Mouse (Mus musculus): ENCODE measurements around the gene Rgs21. TPM values are rescaled to one million over a fixed set of nuclear protein-coding genes. Genes with fewer than 3 reads are reported as not detected.

Gene Rgs21
- not detected in 2 replicates for total RNA-seq (2017)

DNA sequence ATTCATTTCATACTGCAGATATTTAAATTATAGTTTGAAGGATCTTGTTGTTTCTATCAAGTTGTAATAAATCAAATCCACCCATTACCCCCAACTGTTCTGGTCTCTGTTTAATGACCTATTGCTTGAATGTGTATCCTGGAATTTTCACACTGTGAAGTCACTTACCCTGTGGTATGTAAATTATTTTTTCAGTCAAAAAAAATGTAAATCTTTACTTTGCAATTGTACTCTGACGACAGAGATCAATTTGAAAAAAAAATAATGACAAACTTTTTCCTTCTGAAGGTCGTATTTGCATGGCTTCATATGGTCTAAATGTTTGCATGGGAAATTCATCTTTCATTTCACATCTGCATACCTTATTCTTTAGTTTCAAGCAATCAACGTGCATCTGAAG lies at the start of gene Rgs21:
Gene Rgs21 (minus strand): TSS at position 101 of the 400 bp plus-strand sequence.
- no peak for ATAC-seq (replicated peaks in 1 of 2; ENCODE audit: insufficient read depth in 1 of 2, low FRiP score in 2 of 2, low TSS enrichment in 1 of 2, low read depth in 1 of 2, poor library complexity in 2 of 2, severe bottlenecking in 2 of 2)

DNA sequence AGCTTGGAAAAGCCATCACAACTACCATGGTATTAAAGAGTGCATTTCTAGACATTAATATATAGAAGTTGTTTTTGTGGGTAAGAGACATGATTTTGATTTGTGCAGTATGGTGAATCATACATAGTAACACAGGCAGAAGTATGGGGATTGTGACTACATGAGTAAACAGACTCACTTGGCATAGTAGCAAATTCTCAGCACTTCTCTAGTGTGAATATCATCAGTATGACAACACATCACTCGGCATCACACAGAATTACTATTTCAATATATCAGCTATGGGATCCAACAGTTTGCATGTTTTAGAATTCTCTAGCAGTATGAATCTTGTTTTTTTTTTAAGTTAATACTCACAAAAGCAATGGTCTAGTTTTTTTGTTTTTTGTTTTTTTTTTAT lies 36.6 kb upstream of the Rgs21 start:
- ATAC-seq (replicated peaks in 1 of 2; ENCODE audit: insufficient read depth in 1 of 2, low FRiP score in 2 of 2, low TSS enrichment in 1 of 2, low read depth in 1 of 2, poor library complexity in 2 of 2, severe bottlenecking in 2 of 2) = no peak

GRCm38 (mm10) chr1:144602987-144603386 lies 35.5 kb upstream of the Rgs21 start:
- ATAC-seq (replicated peaks in 1 of 2; ENCODE audit: insufficient read depth in 1 of 2, low FRiP score in 2 of 2, low TSS enrichment in 1 of 2, low read depth in 1 of 2, poor library complexity in 2 of 2, severe bottlenecking in 2 of 2) = no peak

DNA sequence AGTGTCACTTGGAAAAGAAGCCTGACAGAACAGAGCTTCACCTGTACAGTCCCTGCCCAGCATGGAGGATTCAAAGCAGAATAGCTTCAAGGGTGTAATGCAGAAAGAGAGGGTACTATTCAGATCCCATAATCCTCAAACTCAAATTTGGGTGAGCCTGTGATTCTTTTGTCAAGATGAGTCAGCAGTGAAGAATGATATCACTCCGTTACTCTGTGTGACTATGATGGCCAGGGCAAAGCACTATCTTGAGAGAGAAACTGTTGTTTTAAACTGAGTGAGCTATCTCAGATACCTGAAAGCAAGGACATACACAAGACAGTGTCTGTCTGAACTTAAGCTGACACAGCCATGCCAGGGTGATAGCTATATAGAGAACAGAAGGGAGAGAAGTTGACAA lies 11.9 kb upstream of the Rgs21 start:
- ATAC-seq (replicated peaks in 1 of 2; ENCODE audit: insufficient read depth in 1 of 2, low FRiP score in 2 of 2, low TSS enrichment in 1 of 2, low read depth in 1 of 2, poor library complexity in 2 of 2, severe bottlenecking in 2 of 2) = no peak

DNA sequence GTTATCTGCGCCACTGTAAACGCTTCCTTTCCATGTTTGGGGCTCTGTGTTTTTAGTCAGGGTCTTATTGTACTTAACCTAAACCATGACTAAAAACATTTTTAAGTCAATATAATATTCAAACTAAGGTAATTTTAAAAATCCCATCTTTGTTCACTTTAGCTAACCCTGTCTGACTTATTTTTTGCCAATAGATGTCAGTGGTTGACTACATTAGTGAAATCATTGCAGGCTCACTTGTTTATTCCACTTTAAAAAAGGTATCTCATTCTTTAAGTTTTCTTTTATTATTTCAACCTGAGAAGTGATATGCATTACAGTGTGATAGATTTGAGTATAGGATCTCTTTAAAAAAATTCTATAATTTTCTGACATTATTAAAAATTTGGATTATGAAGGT lies 5.5 kb upstream of the Rgs21 start:
- ATAC-seq (replicated peaks in 1 of 2; ENCODE audit: insufficient read depth in 1 of 2, low FRiP score in 2 of 2, low TSS enrichment in 1 of 2, low read depth in 1 of 2, poor library complexity in 2 of 2, severe bottlenecking in 2 of 2) = no peak

DNA sequence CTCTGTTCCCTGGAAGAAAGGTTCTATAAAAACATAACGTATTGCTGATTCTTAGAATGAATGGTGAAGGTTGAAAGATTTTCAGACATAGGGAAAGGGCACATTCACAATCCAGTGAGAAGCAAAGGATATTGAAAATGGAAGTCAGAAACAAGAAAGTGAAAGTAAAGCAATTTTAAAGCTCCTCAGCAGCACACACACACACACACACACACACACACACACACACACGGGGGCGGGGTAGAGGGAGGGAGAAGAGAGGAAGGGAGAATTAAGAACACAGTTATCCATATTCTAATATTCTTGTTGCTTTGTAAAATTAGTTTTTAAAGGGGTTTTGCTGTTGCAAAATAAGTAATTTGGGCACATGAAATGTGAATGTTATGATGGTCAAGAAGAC lies 2.4 kb upstream of the Rgs21 start:
- ATAC-seq (replicated peaks in 1 of 2; ENCODE audit: insufficient read depth in 1 of 2, low FRiP score in 2 of 2, low TSS enrichment in 1 of 2, low read depth in 1 of 2, poor library complexity in 2 of 2, severe bottlenecking in 2 of 2) = 0 out of 4 replicates have a peak, but pooled peaks of 1 of the 2 experiments have one; percentile 27

DNA sequence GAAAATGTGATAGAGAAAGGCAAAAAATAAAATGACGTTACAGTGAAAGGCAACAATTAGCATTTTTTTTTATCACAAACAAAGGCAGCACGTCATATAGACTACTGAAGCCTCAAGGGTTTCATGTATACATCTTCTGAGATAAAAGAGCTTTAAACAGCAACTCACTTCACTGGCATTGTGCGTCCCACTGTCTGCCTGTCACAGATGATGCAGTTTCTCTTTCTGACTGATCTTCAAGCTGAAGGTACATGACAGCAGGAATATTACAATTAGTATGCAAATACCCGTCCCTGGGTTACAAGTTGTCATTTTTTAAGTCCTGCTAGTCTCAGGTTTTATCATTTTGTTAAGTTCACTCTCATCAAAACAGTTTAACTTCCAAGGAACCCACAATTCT lies 22.3 kb downstream of the Rgs21 start:
- no peak for ATAC-seq (replicated peaks in 1 of 2; ENCODE audit: insufficient read depth in 1 of 2, low FRiP score in 2 of 2, low TSS enrichment in 1 of 2, low read depth in 1 of 2, poor library complexity in 2 of 2, severe bottlenecking in 2 of 2)

- ATAC-seq (replicated peaks in 1 of 2; ENCODE audit: insufficient read depth in 1 of 2, low FRiP score in 2 of 2, low TSS enrichment in 1 of 2, low read depth in 1 of 2, poor library complexity in 2 of 2, severe bottlenecking in 2 of 2) = no peak
These were observed 22.9 kb downstream of the Rgs21 start for GRCm38 (mm10) chr1:144544497-144544961.

DNA sequence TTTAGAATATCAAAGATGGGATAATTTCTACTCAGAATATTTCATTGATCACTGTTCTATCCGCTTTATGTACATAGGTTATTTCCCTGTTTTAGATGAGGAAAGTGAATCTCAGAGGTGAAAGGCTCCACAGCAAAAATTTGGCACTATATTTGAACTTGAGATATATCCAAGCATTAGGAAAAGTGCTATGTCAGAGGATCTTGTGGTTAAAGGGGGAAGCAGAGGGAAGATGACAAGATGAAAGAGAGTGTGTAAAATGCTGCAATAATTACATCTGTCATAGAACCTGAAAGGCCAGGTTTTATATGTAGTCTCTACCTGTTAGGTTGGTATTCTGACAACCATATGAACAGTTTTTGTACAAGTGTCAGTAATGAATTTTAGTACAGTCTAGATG lies 35.7 kb downstream of the Rgs21 start:
- ATAC-seq (replicated peaks in 1 of 2; ENCODE audit: insufficient read depth in 1 of 2, low FRiP score in 2 of 2, low TSS enrichment in 1 of 2, low read depth in 1 of 2, poor library complexity in 2 of 2, severe bottlenecking in 2 of 2) = no peak

DNA sequence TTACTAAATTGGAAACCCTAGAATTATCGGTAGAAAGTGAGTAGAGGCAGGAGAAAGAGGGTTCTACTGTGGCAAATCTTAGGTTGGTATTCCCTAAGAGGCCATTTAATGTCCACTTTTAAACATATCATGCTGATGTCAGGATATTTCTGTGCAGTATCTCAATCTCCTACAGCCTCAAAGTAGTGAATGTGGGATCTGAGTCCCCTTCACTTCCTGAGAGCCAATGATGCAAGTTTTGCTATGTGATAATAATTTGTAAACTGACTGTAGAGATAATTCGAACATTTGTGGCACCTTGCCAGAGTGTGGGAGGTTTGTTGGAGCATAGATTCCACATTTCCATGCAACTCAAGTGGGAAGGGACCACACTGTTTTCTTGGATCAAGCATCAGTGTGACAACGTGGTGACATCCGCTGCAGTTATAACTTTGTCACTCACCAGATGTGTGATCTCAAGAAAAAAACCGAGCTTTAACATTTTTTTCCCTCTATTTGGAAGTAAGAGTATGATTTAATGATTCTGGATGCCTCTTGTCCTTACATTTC lies 49.5 kb downstream of the Rgs21 start:
- ATAC-seq (replicated peaks in 1 of 2; ENCODE audit: insufficient read depth in 1 of 2, low FRiP score in 2 of 2, low TSS enrichment in 1 of 2, low read depth in 1 of 2, poor library complexity in 2 of 2, severe bottlenecking in 2 of 2) = no peak

DNA sequence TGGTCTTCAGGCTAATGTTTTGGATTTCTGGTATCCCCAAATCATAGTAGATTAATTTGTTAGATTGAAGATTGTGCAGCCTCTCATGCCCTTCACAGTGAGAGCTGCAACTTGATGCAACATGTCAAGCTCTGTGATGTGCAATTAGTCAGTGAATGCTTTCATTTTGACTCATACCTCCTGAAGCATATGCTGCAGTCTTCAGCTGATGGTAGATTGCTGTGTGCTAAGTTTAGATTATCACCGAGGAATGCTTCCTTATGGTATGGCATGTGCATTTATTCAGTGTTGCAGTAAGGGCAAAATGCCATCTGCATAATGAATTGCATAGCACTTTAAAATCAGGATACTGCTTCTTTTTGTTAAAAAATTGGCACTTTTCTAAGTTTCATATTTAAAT lies 65.2 kb downstream of the Rgs21 start:
- ATAC-seq (replicated peaks in 1 of 2; ENCODE audit: insufficient read depth in 1 of 2, low FRiP score in 2 of 2, low TSS enrichment in 1 of 2, low read depth in 1 of 2, poor library complexity in 2 of 2, severe bottlenecking in 2 of 2) = no peak

DNA sequence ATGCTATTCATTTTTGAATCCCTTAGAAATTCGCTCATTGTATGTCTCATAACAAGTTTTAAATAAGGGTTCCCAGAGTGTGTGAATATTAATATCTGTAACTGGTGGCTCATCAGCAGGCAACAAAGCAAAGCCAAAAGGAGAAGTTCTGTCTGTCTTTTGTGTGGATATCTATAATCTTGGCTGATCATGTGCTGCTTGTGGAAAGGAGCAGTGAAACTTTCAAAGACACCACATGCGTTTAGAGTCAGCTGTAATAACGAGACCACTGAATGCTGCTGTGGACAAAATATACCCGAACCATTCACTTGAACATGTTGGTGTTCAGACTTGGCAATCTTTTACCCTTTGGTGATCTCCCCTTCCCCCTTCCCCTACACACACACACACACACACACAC lies 67.0 kb downstream of the Rgs21 start:
- ATAC-seq (replicated peaks in 1 of 2; ENCODE audit: insufficient read depth in 1 of 2, low FRiP score in 2 of 2, low TSS enrichment in 1 of 2, low read depth in 1 of 2, poor library complexity in 2 of 2, severe bottlenecking in 2 of 2) = peak; percentile 42 to 58; a peak in 2 of 4 replicates

DNA sequence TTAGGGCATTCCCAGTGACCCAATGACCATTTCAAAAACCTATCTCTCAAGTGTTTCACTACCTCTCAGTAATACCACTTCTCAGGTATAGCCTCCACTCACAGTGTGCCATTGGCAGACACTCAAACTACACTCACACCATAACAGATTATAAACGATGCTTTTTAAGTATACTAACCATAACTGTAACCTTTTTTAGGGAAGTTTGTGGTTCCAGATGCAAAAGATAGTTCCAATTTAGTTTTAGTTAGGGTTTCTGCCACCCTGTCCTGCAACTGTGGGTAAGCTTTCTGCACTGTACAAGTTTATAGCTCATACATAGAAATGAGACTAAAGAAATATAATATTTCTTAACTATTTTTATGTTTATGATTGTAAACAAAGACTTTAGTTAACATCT lies 67.7 kb downstream of the Rgs21 start:
- ATAC-seq (replicated peaks in 1 of 2; ENCODE audit: insufficient read depth in 1 of 2, low FRiP score in 2 of 2, low TSS enrichment in 1 of 2, low read depth in 1 of 2, poor library complexity in 2 of 2, severe bottlenecking in 2 of 2) = peak; percentile 53 to 71; a peak in 3 of 4 replicates

DNA sequence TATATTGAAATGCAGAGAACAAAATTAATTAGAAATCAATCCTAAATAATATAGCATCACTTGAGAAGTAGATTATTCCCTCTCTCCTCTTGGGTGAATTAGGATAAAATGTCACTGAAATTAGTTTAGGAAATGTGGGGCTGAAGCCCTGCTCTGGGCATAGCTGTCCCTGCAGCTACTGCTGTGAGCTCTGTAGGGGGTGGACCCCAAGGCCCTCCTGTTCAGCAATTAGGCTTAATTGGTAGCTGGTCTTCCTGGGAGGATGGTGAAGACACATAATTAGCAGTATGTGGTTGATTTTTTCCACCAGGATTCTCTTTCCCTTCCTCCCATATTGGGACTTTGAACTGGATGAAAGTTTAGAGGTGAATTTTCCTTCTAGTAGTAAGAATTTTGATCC lies 68.7 kb downstream of the Rgs21 start:
- no peak for ATAC-seq (replicated peaks in 1 of 2; ENCODE audit: insufficient read depth in 1 of 2, low FRiP score in 2 of 2, low TSS enrichment in 1 of 2, low read depth in 1 of 2, poor library complexity in 2 of 2, severe bottlenecking in 2 of 2)

GRCm38 (mm10) chr1:144498051-144498450 lies 69.4 kb downstream of the Rgs21 start:
- no peak for ATAC-seq (replicated peaks in 1 of 2; ENCODE audit: insufficient read depth in 1 of 2, low FRiP score in 2 of 2, low TSS enrichment in 1 of 2, low read depth in 1 of 2, poor library complexity in 2 of 2, severe bottlenecking in 2 of 2)

DNA sequence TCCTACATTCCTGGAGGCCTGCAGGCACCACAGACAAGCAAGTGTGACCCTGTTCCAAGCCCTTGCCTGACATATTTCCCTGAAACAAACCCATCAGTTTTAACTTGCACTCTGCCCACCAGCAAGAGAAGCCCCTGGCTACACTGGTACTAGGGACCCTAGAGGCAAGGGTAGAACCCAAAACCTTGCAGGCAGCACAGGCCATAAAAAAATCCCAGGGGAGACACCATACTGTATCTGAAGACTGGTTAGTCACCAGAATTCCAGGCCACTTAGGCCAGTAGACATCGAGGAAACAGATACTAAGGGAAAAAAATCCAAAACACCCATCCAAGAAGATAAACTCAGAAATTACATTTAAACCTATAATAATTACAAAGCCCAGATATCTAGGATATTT lies 74.1 kb downstream of the Rgs21 start:
- ATAC-seq (replicated peaks in 1 of 2; ENCODE audit: insufficient read depth in 1 of 2, low FRiP score in 2 of 2, low TSS enrichment in 1 of 2, low read depth in 1 of 2, poor library complexity in 2 of 2, severe bottlenecking in 2 of 2) = no peak

DNA sequence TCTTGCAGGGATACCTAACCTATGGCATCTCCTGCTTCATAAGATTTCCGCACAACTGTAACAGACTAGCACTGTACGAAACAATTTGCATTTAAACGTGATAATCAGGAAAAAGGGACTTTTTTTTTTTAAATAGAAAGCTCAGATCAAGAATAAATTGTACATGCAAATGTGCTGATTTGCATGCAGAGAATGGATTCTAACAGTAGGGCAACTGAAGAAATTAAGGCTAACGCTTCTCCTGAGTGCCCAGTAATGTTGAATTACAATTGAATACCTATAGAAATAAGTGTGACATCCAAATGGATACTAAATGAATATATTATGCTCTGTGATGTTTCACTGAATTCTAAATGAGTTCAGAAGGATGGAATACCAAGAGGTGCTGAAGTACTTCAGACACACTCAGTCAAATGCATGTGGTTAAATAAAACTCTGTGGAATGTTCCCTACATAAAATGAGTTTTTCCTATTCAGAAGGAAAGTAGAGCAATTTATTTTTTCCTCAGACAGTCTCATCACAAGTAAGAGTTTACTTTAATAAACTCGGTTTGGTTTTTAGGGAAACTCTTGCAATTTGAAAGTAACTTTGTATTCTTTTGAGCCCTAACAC lies 79.1 kb downstream of the Rgs21 start:
- no peak for ATAC-seq (replicated peaks in 1 of 2; ENCODE audit: insufficient read depth in 1 of 2, low FRiP score in 2 of 2, low TSS enrichment in 1 of 2, low read depth in 1 of 2, poor library complexity in 2 of 2, severe bottlenecking in 2 of 2)

Data from hematopoietic stem cell, adult 5-6 weeks (primary cell).